Mouse (Mus musculus): ENCODE data around the gene Olfr812. TPM values are rescaled to one million over a fixed set of nuclear protein-coding genes. Genes with fewer than 3 reads are reported as not detected.
"Not testable (repeated sequence)": the region's sequence is repeated elsewhere in the genome, so short reads cannot be mapped to it uniquely, and the experiment has no call there.

Olfr812 gene
- not detected in 2 replicates for polyA plus RNA-seq (2012)

- H3K4me3 ChIP-seq (replicated peaks), result no peak within 1 kb of the TSS
- H3K9me3 ChIP-seq (ENCODE audit: control insufficient read depth, low read length), result no peaks in the 10 kb centered on the region
- no peaks in the 10 kb centered on the region for H3K36me3 ChIP-seq (ENCODE audit: control insufficient read depth)
- no peaks in the 10 kb centered on the region for H3K4me1 ChIP-seq (ENCODE audit: control insufficient read depth)
- no peak for TF ChIP-seq TAL1 (IDR thresholded peaks at IDR 0.05; ENCODE audit: low read length)
- no peak for TF ChIP-seq GATA1 (IDR thresholded peaks at IDR 0.05; ENCODE audit: low read length)
- no peaks in the 10 kb centered on the region for H3K27me3 ChIP-seq (ENCODE audit: control insufficient read depth)
Observed at GRCm38 (mm10) chr10:129845994-129846393, at the start of gene Olfr812. Gene Olfr812, minus strand, starts transcription at chr10:129846094.

GRCm38 (mm10) chr10:129885934-129886333 is 40.0 kb upstream of the Olfr812 start:
- no peaks in the 10 kb centered on the region for H3K36me3 ChIP-seq (ENCODE audit: control insufficient read depth)
- H3K4me1 ChIP-seq (ENCODE audit: control insufficient read depth), result no peaks in the 10 kb centered on the region
- H3K27me3 ChIP-seq (ENCODE audit: control insufficient read depth), result no peaks in the 10 kb centered on the region
- peaks cover 5% of the 10 kb centered on the region for H3K9me3 ChIP-seq (ENCODE audit: control insufficient read depth, low read length)
- H3K4me3 ChIP-seq (replicated peaks), result no peak overlapping the region
- no peak for TF ChIP-seq GATA1 (IDR thresholded peaks at IDR 0.05; ENCODE audit: low read length)
- no peak for TF ChIP-seq TAL1 (IDR thresholded peaks at IDR 0.05; ENCODE audit: low read length)

GRCm38 (mm10) chr10:129885496-129885895 is 39.6 kb upstream of the Olfr812 start:
- not testable (repeated sequence) for H3K9me3 ChIP-seq (ENCODE audit: control insufficient read depth, low read length); H3K4me3 ChIP-seq (replicated peaks); H3K4me1 ChIP-seq (ENCODE audit: control insufficient read depth); H3K27me3 ChIP-seq (ENCODE audit: control insufficient read depth); H3K36me3 ChIP-seq (ENCODE audit: control insufficient read depth)

- not testable (repeated sequence) for H3K4me1 ChIP-seq (ENCODE audit: control insufficient read depth); H3K9me3 ChIP-seq (ENCODE audit: control insufficient read depth, low read length); H3K36me3 ChIP-seq (ENCODE audit: control insufficient read depth); H3K4me3 ChIP-seq (replicated peaks); H3K27me3 ChIP-seq (ENCODE audit: control insufficient read depth)
Observed at GRCm38 (mm10) chr10:129879751-129880150, 33.9 kb upstream of the Olfr812 start, which contains the start of gene Olfr814. Gene Olfr814, minus strand, starts transcription at chr10:129879851.

- H3K9me3 ChIP-seq (ENCODE audit: control insufficient read depth, low read length), result no peaks in the 10 kb centered on the region; the same call in 1 of the 2 replicates
- no peaks in the 10 kb centered on the region for H3K36me3 ChIP-seq (ENCODE audit: control insufficient read depth)
- TF ChIP-seq GATA1 (IDR thresholded peaks at IDR 0.05; ENCODE audit: low read length) (no peak), TAL1 (IDR thresholded peaks at IDR 0.05; ENCODE audit: low read length) (no peak)
- H3K4me1 ChIP-seq (ENCODE audit: control insufficient read depth), result no peaks in the 10 kb centered on the region
- no peak within 1 kb of the TSS for H3K4me3 ChIP-seq (replicated peaks)
- no peaks in the 10 kb centered on the region for H3K27me3 ChIP-seq (ENCODE audit: control insufficient read depth)
Observed at GRCm38 (mm10) chr10:129855067-129855466, 9.2 kb upstream of the Olfr812 start, which contains the start of gene Olfr813. Gene Olfr813, plus strand, starts transcription at chr10:129855367.

- H3K4me1 ChIP-seq (ENCODE audit: control insufficient read depth), result no peaks in the 10 kb centered on the region
- H3K36me3 ChIP-seq (ENCODE audit: control insufficient read depth), result no peaks in the 10 kb centered on the region
- H3K27me3 ChIP-seq (ENCODE audit: control insufficient read depth), result no peaks in the 10 kb centered on the region
- TF ChIP-seq GATA1 (IDR thresholded peaks at IDR 0.05; ENCODE audit: low read length) (no peak), TAL1 (IDR thresholded peaks at IDR 0.05; ENCODE audit: low read length) (no peak)
- H3K9me3 ChIP-seq (ENCODE audit: control insufficient read depth, low read length), result no peaks in the 10 kb centered on the region
- H3K4me3 ChIP-seq (replicated peaks), result no peak overlapping the region
Observed at GRCm38 (mm10) chr10:129847343-129847742, 1.4 kb upstream of the Olfr812 start.

GRCm38 (mm10) chr10:129804296-129804695 is 41.6 kb downstream of the Olfr812 start, which contains the start of gene Olfr811:
Gene Olfr811, minus strand, starts transcription at chr10:129804396.
- no peaks in the 10 kb centered on the region for H3K36me3 ChIP-seq (ENCODE audit: control insufficient read depth)
- H3K27me3 ChIP-seq (ENCODE audit: control insufficient read depth), result no peaks in the 10 kb centered on the region
- H3K4me1 ChIP-seq (ENCODE audit: control insufficient read depth), result no peaks in the 10 kb centered on the region
- TF ChIP-seq TAL1 (IDR thresholded peaks at IDR 0.05; ENCODE audit: low read length), result no peak
- no peak for TF ChIP-seq GATA1 (IDR thresholded peaks at IDR 0.05; ENCODE audit: low read length)
- no peaks in the 10 kb centered on the region; the same call in 1 of the 2 replicates for H3K9me3 ChIP-seq (ENCODE audit: control insufficient read depth, low read length)
- H3K4me3 ChIP-seq (replicated peaks), result no peak within 1 kb of the TSS

- H3K9me3 ChIP-seq (ENCODE audit: control insufficient read depth, low read length), result no peaks in the 10 kb centered on the region
Observed at GRCm38 (mm10) chr10:129794817-129795216, 51.1 kb downstream of the Olfr812 start, which contains the start of gene Olfr810. Gene Olfr810, minus strand, starts transcription at chr10:129794917.

More at GRCm38 (mm10) chr10:129794817-129795216, 51.1 kb downstream of the Olfr812 start, which contains the start of gene Olfr810:
- Histone ChIP-seq H3K27me3 (ENCODE audit: control insufficient read depth) (no peaks in the 10 kb centered on the region), H3K4me3 (replicated peaks) (no peak within 1 kb of the TSS), H3K36me3 (ENCODE audit: control insufficient read depth) (no peaks in the 10 kb centered on the region), H3K4me1 (ENCODE audit: control insufficient read depth) (no peaks in the 10 kb centered on the region)
- TF ChIP-seq TAL1 (IDR thresholded peaks at IDR 0.05; ENCODE audit: low read length) (no peak), GATA1 (IDR thresholded peaks at IDR 0.05; ENCODE audit: low read length) (no peak)

Other genes with a start within 250 kb of the Olfr812 start
- not detected in 2 replicates for gene Olfr796, start 233.5 kb downstream of the Olfr812 start, polyA plus RNA-seq (2012)
- not detected in 2 replicates for gene Olfr798, start 218.2 kb downstream of the Olfr812 start, polyA plus RNA-seq (2012)
- not detected in 2 replicates for gene Olfr799, start 208.6 kb downstream of the Olfr812 start, polyA plus RNA-seq (2012)
- 0.01 TPM in 1 of 2 replicates, not detected in the other for gene Olfr800, start 188.4 kb downstream of the Olfr812 start, polyA plus RNA-seq (2012)
- gene Olfr801, start 172.2 kb downstream of the Olfr812 start, polyA plus RNA-seq (2012), result not detected in 2 replicates
- not detected in 2 replicates for gene Olfr802, start 157.9 kb downstream of the Olfr812 start, polyA plus RNA-seq (2012)
- gene Olfr803, start 151.8 kb downstream of the Olfr812 start, polyA plus RNA-seq (2012), result not detected in 2 replicates
- not detected in 2 replicates for gene Olfr804, start 142.9 kb downstream of the Olfr812 start, polyA plus RNA-seq (2012)
- gene Olfr805, start 116.7 kb downstream of the Olfr812 start, polyA plus RNA-seq (2012), result not detected in 2 replicates
- gene Olfr806, start 104.2 kb downstream of the Olfr812 start, polyA plus RNA-seq (2012), result not detected in 2 replicates
- gene Olfr807, start 88.3 kb downstream of the Olfr812 start, polyA plus RNA-seq (2012), result not detected in 2 replicates
- gene Olfr808, start 80.6 kb downstream of the Olfr812 start, polyA plus RNA-seq (2012), result not detected in 2 replicates
- not detected in 2 replicates for gene Olfr809, start 71.5 kb downstream of the Olfr812 start, polyA plus RNA-seq (2012)
- gene Olfr810, start 51.2 kb downstream of the Olfr812 start, polyA plus RNA-seq (2012), result not detected in 2 replicates
- gene Olfr811, start 41.7 kb downstream of the Olfr812 start, polyA plus RNA-seq (2012), result not detected in 2 replicates
- gene Olfr813, start 9.3 kb upstream of the Olfr812 start, polyA plus RNA-seq (2012), result not detected in 2 replicates
- gene Olfr814, start 33.8 kb upstream of the Olfr812 start, polyA plus RNA-seq (2012), result not detected in 2 replicates
- gene Olfr815, start 59.8 kb upstream of the Olfr812 start, polyA plus RNA-seq (2012), result not detected in 2 replicates
- not detected in 2 replicates for gene Olfr816, start 69.5 kb upstream of the Olfr812 start, polyA plus RNA-seq (2012)
- not detected in 2 replicates for gene Olfr818, start 103.0 kb upstream of the Olfr812 start, polyA plus RNA-seq (2012)
- not detected in 2 replicates for gene Olfr819, start 121.2 kb upstream of the Olfr812 start, polyA plus RNA-seq (2012)
- 0.02 TPM in 1 of 2 replicates, not detected in the other for gene Olfr247, start 130.0 kb upstream of the Olfr812 start, polyA plus RNA-seq (2012)
- gene Gm10310, start 139.0 kb upstream of the Olfr812 start, polyA plus RNA-seq (2012), result not detected in 2 replicates
- 0.01 TPM in 1 of 2 replicates, not detected in the other for gene Olfr820, start 166.5 kb upstream of the Olfr812 start, polyA plus RNA-seq (2012)
- gene Olfr821, start 184.3 kb upstream of the Olfr812 start, polyA plus RNA-seq (2012), result not detected in 2 replicates
- gene Olfr822, start 225.1 kb upstream of the Olfr812 start, polyA plus RNA-seq (2012), result not detected in 2 replicates

Measured in erythroblast, embryonic 14.5 days (primary cell).